8 mouse cellular contexts compared by ENCODE assay signal in genomic region chr9:70109279-70109678, GRCm38 (mm10). TPM values are rescaled to one million over a fixed set of nuclear protein-coding genes. Genes with fewer than 3 reads are reported as not detected.
A peak's percentile ranks its signal among the peaks of the same experiment; 100 is the strongest.
DNase-seq lines count a peak whose midpoint lies in the region.

No protein-coding gene starts in this region.

- H3K27ac ChIP-seq in embryonic facial prominence, embryonic 10.5 days (replicated peaks), result no peak overlapping the region
- H3K27ac ChIP-seq in heart, embryonic 10.5 days, result no peak overlapping the region

- H3K4me1 ChIP-seq in embryonic facial prominence, embryonic 10.5 days, result peaks cover 10% of the 10 kb centered on the region
- peaks cover 15% of the 10 kb centered on the region for H3K4me1 ChIP-seq in heart, embryonic 10.5 days

- 7% methylated on average over 3 of the region's 3 CpGs for WGBS in embryonic facial prominence, embryonic 10.5 days
- WGBS in heart, embryonic 10.5 days, result 12% methylated on average over 3 of the region's 3 CpGs

- H3K4me3 ChIP-seq in embryonic facial prominence, embryonic 10.5 days, result no peak overlapping the region
- no peak overlapping the region for H3K4me3 ChIP-seq in heart, embryonic 10.5 days

- H3K27me3 ChIP-seq in embryonic facial prominence, embryonic 10.5 days (replicated peaks; ENCODE audit: low read depth, poor library complexity, severe bottlenecking), result peaks cover 9% of the 10 kb centered on the region; the same call in 1 of the 2 replicates
- 0 out of 2 replicates have a peak, but pooled peaks cover 7% of the 10 kb centered on the region for H3K27me3 ChIP-seq in heart, embryonic 10.5 days (ENCODE audit: insufficient read depth, poor library complexity, severe bottlenecking)

- DNase-seq in CD8-positive naive resting alpha-beta T cell, adult 2 months (ENCODE audit: low read depth in 2 of 2, low spot score in 2 of 2), result peak; percentile 16 to 53
- DNase-seq in adrenal gland, postnatal 10 days, result peak; percentile 91
- peak; percentile 84 for DNase-seq in embryonic facial prominence, embryonic 10.5 days (ENCODE audit: low spot score)
- peak; percentile 81 for DNase-seq in heart, embryonic 10.5 days (ENCODE audit: low spot score)
- peak; percentile 93 for DNase-seq in layer of hippocampus, adult 9-10 months (ENCODE audit: low spot score)
- DNase-seq in lung, postnatal 4 days, result peak; percentile 60 to 85
- peak; percentile 65 to 70 for DNase-seq in right cerebral cortex, postnatal 36 days (ENCODE audit: low spot score in 2 of 2)
- peak; percentile 50 for DNase-seq in yolk sac, embryonic 10.5 days (ENCODE audit: low spot score)

- H3K36me3 ChIP-seq in embryonic facial prominence, embryonic 10.5 days (replicated peaks), result no peaks in the 10 kb centered on the region
- H3K36me3 ChIP-seq in heart, embryonic 10.5 days, result no peaks in the 10 kb centered on the region

- no peaks in the 10 kb centered on the region for H3K9me3 ChIP-seq in embryonic facial prominence, embryonic 10.5 days
- no peaks in the 10 kb centered on the region for H3K9me3 ChIP-seq in heart, embryonic 10.5 days

RNA-seq across cellular contexts. Expression of gene Fam81a, which starts 33.1 kb away (rescaled TPM):
- total RNA-seq in adrenal gland, postnatal 10 days (2021), result 1 to 10 TPM; 3.2 to 3.7 TPM
- polyA plus RNA-seq in embryonic facial prominence, embryonic 10.5 days (2016; fragmentation: Nextera tagmentation; extraction: Ambion mirVana), result 1.9 and 2.6 TPM in 2 replicates
- 8.4 and 18.1 TPM in 2 replicates for polyA plus RNA-seq in heart, embryonic 10.5 days (2016; fragmentation: Nextera tagmentation; extraction: Ambion mirVana)

Comparison
In these comparisons a context has a peak if more than half of its experiments do, and no peak if none do; other contexts are left out.
1. DNase-seq: peak in every context shown above with its lines; median percentile 93 in layer of hippocampus, adult 9-10 months; 91 in adrenal gland, postnatal 10 days; 84 in embryonic facial prominence, embryonic 10.5 days; 81 in heart, embryonic 10.5 days; 72 in lung, postnatal 4 days; 68 in right cerebral cortex, postnatal 36 days; 50 in yolk sac, embryonic 10.5 days; 34 in CD8-positive naive resting alpha-beta T cell, adult 2 months.